Mouse (Mus musculus) small intestine, adult 2 months (tissue): ENCODE measurements around the gene Nsmce4a.

Source experiments
- CTCF ChIP-seq: fragments of 200-500 bp; IDR thresholded peaks from 2 replicates; pipeline ENCODE4 v1.5.1; 2012; ENCODE audit warnings: low read depth, mild to moderate bottlenecking, control low read depth, inconsistent platforms, low read length, moderate library complexity, mixed read lengths; ENCODE audit not compliant: insufficient replicate concordance, insufficient read length; ENCODE audit errors: extremely low read depth
- POLR2A ChIP-seq: fragments of 200-500 bp; IDR thresholded peaks from 2 replicates; pipeline ENCODE4 v1.6.1; 2012; ENCODE audit warnings: low read depth, mild to moderate bottlenecking, control low read depth, inconsistent platforms, low read length, moderate library complexity

DNA sequence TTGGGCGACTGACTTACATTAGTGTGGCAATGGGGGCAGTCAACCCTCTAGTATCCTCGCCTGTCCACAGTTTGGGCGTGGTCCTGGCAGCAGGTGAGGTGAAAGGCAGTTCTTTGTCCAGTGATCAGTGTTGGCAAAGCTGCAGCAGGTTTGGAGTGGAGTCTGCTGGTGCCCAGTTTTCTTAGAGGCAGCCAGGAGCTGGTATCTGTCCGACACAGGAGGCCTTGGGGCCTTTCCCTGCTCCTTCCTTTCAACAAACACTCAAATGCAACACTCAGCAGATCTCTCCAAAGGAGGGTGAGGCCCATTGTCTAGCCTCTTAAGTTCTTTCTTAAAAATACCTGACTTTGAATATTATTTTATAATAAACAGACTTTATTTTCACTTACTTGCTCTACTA lies 14.3 kb downstream of the Nsmce4a start:
- no peak for TF ChIP-seq POLR2A
- no peak for TF ChIP-seq CTCF
